Mouse (Mus musculus) bone marrow, adult 2 months (tissue): ENCODE results near the gene Bsdc1.

Source experiments
- CTCF ChIP-seq: fragments of 200-500 bp; IDR thresholded peaks from 2 replicates; pipeline ENCODE4 v1.5.1; 2011; ENCODE audit warnings: low read length, control low read depth; ENCODE audit not compliant: control insufficient read depth, insufficient read depth
- POLR2A ChIP-seq: fragments of 200-500 bp; IDR thresholded peaks from 2 replicates; pipeline ENCODE4 v1.6.1; 2011; ENCODE audit warnings: low read depth, mild to moderate bottlenecking, control low read depth, low read length, borderline replicate concordance; ENCODE audit not compliant: control insufficient read depth

- TF ChIP-seq CTCF (no peak), POLR2A (peak; percentile 80; the same call in 1 of the 2 replicates)
Measured at GRCm38 (mm10) chr4:129500607-129501566, 39.5 kb downstream of the Bsdc1 start.
